Mouse (Mus musculus): Measurements from ENCODE around the gene Hand2.

- TF ChIP-seq CTCF (IDR thresholded peaks at IDR 0.05; ENCODE audit: low read depth) (no peak), EP300 (IDR thresholded peaks at IDR 0.05; ENCODE audit: low read depth) (no peak)
These were observed 6.7 kb downstream of the Hand2 start for GRCm38 (mm10) chr8:57327281-57328160.

Data from liver, postnatal 0 days (tissue).